Comparison of ENCODE assay signal across 8 mouse cellular contexts in genomic region chr4:135128841-135129520, GRCm38 (mm10). TPM values are rescaled to one million over a fixed set of nuclear protein-coding genes. Genes with fewer than 3 reads are reported as not detected.
A peak's percentile ranks its signal among the peaks of the same experiment; 100 is the strongest.
DNase-seq lines count a peak whose midpoint lies in the region; ATAC-seq and TF ChIP-seq lines count a peak whose summit lies in the region.

No protein-coding gene starts in this region.

- no peak for TF ChIP-seq CTCF in kidney, adult 2 months (conservative IDR thresholded peaks at IDR 0.05; ENCODE audit: insufficient read depth, insufficient read length, low read depth, low read length)
- TF ChIP-seq CTCF in E14TG2a.4 (conservative IDR thresholded peaks at IDR 0.05; ENCODE audit: low read length) = no peak

- 14% methylated on average over 22 of the region's 22 CpGs for WGBS in kidney, adult 2 months
- WGBS in forebrain, embryonic 13.5 days = 24% methylated on average over 22 of the region's 22 CpGs
- 9% methylated on average over 22 of the region's 22 CpGs for WGBS in limb, embryonic 14.5 days

- no peak overlapping the region for H3K27ac ChIP-seq in kidney, adult 2 months (ENCODE audit: insufficient read depth, low read depth, low read length)
- no peak overlapping the region for H3K27ac ChIP-seq in forebrain, embryonic 13.5 days
- H3K27ac ChIP-seq in limb, embryonic 14.5 days (replicated peaks; ENCODE audit: low read depth, low read length) = no peak overlapping the region

- TF ChIP-seq POLR2A in kidney, adult 2 months (IDR thresholded peaks at IDR 0.05; ENCODE audit: low read depth, low read length) = no peak
- TF ChIP-seq POLR2A in limb, embryonic 14.5 days (IDR thresholded peaks at IDR 0.05; ENCODE audit: borderline replicate concordance, extremely low read depth, insufficient read depth, insufficient read length) = no peak

- H3K4me3 ChIP-seq in kidney, adult 2 months (ENCODE audit: insufficient read depth, low read depth, low read length) = no peak overlapping the region
- peak overlapping the region; percentile 72 for H3K4me3 ChIP-seq in E14TG2a.4 (replicated peaks; ENCODE audit: low read length)
- H3K4me3 ChIP-seq in forebrain, embryonic 13.5 days = peak overlapping the region; percentile 29
- H3K4me3 ChIP-seq in limb, embryonic 14.5 days (replicated peaks; ENCODE audit: low read length) = peak overlapping the region; percentile 24

- H3K27me3 ChIP-seq in kidney, adult 2 months (replicated peaks; ENCODE audit: control insufficient read depth, insufficient read depth, low read length) = no peaks in the 10 kb centered on the region
- peaks cover 45% of the 10 kb centered on the region for H3K27me3 ChIP-seq in E14TG2a.4 (ENCODE audit: insufficient read depth, low read length)
- H3K27me3 ChIP-seq in forebrain, embryonic 13.5 days = peaks cover 18% of the 10 kb centered on the region
- no peaks in the 10 kb centered on the region for H3K27me3 ChIP-seq in limb, embryonic 14.5 days (ENCODE audit: control insufficient read depth, insufficient read depth, low read length)

- no peaks in the 10 kb centered on the region for H3K4me1 ChIP-seq in kidney, adult 2 months (ENCODE audit: control insufficient read depth, insufficient read depth, low read length)
- peaks cover 30% of the 10 kb centered on the region for H3K4me1 ChIP-seq in E14TG2a.4 (replicated peaks; ENCODE audit: low read depth, low read length)
- peaks cover 8% of the 10 kb centered on the region for H3K4me1 ChIP-seq in forebrain, embryonic 13.5 days
- peaks cover 10% of the 10 kb centered on the region for H3K4me1 ChIP-seq in limb, embryonic 14.5 days (ENCODE audit: control insufficient read depth, insufficient read depth, low read length)

- H3K36me3 ChIP-seq in kidney, adult 2 months (ENCODE audit: control insufficient read depth, insufficient read depth, low read length) = no peaks in the 10 kb centered on the region
- no peaks in the 10 kb centered on the region for H3K36me3 ChIP-seq in E14TG2a.4 (ENCODE audit: insufficient read depth, low read length)
- H3K36me3 ChIP-seq in forebrain, embryonic 13.5 days (ENCODE audit: poor library complexity, severe bottlenecking) = no peaks in the 10 kb centered on the region
- no peaks in the 10 kb centered on the region for H3K36me3 ChIP-seq in limb, embryonic 14.5 days (ENCODE audit: control insufficient read depth, insufficient read depth, low read length)

- ATAC-seq in forebrain, embryonic 13.5 days = no peak
- ATAC-seq in limb, embryonic 14.5 days (ENCODE audit: low FRiP score, low read depth) = no peak

- DNase-seq in kidney, adult 2 months = peak; percentile 8
- DNase-seq in kidney, adult 11 months = no peak
- peak; percentile 54 for DNase-seq in limb, embryonic 14.5 days (ENCODE audit: low spot score)
- DNase-seq in naive thymus-derived CD4-positive, alpha-beta T cell, adult 2 months (ENCODE audit: low read depth) = peak; percentile 83
- DNase-seq in urinary bladder, postnatal 10 days (ENCODE audit: low spot score) = no peak
- no peak for DNase-seq in urinary bladder, adult 2 months (ENCODE audit: low spot score)

- peak overlapping the region; percentile 57 for H3K4me2 ChIP-seq in forebrain, embryonic 13.5 days
- peak overlapping the region; percentile 54 for H3K4me2 ChIP-seq in limb, embryonic 14.5 days (replicated peaks; ENCODE audit: low read depth, low read length, severe bottlenecking)

- 0 out of 2 replicates have a peak overlapping the region, but pooled peaks have one; percentile 14 for H3K9ac ChIP-seq in forebrain, embryonic 13.5 days
- peak overlapping the region; percentile 40; the same call in 1 of the 2 replicates for H3K9ac ChIP-seq in limb, embryonic 14.5 days (ENCODE audit: low read depth, low read length, severe bottlenecking)

- H3K9me3 ChIP-seq in E14TG2a.4 (ENCODE audit: low read length) = no peaks in the 10 kb centered on the region
- H3K9me3 ChIP-seq in forebrain, embryonic 13.5 days (replicated peaks) = no peaks in the 10 kb centered on the region
- no peaks in the 10 kb centered on the region for H3K9me3 ChIP-seq in limb, embryonic 14.5 days (ENCODE audit: control insufficient read depth, low read length)

RNA-seq across cellular contexts. Expression of gene Runx3, which starts 8.5 kb away (rescaled TPM):
- 0.65 and 1.4 TPM in 2 replicates for polyA plus RNA-seq in kidney, adult 2 months (2012; rRNA removed)
- polyA plus RNA-seq in forebrain, embryonic 13.5 days (2015; fragmentation: Nextera tagmentation; extraction: Ambion mirVana) = not detected in 2 replicates
- polyA plus RNA-seq in limb, embryonic 14.5 days (2012; rRNA removed) = 11.1 and 18.3 TPM in 2 replicates
- polyA plus RNA-seq in limb, embryonic 14.5 days (2014; fragmentation: Nextera tagmentation; extraction: Ambion mirVana) = 6.3 and 7.7 TPM in 2 replicates
- 0.21 and 0.60 TPM in 2 replicates for polyA plus RNA-seq in urinary bladder, adult 2 months (2012; rRNA removed)

Comparison
In these comparisons a context has a peak if more than half of its experiments do, and no peak if none do; other contexts are left out.
1. DNase-seq: peak in kidney, adult 2 months (single experiment), limb, embryonic 14.5 days (single experiment) and naive thymus-derived CD4-positive, alpha-beta T cell, adult 2 months (single experiment); none in kidney, adult 11 months (single experiment), urinary bladder, postnatal 10 days (single experiment) and urinary bladder, adult 2 months (single experiment).